Mouse (Mus musculus) hindbrain, postnatal 0 days (tissue): ENCODE data around the gene Tnfrsf8. TPM values are rescaled to one million over a fixed set of nuclear protein-coding genes. Genes with fewer than 3 reads are reported as not detected.

Experiments used
- ATAC-seq: fragments of 200-750 bp; cut with Nextera tagmentation; 2 replicates; pipeline ENCODE4 v1.8.0; 2017; ENCODE audit warnings: mild to moderate bottlenecking, moderate TSS enrichment, moderate library complexity
- DNase-seq: peaks from one replicate; pipeline ENCODE4 v3.0.0-alpha.2; 2015; ENCODE audit warnings: low spot score
- H3K27ac ChIP-seq: fragments of 300-500 bp; sonication (generic); 2 replicates; pipeline ENCODE4 v1.5.1; 2014; ENCODE audit warnings: mild to moderate bottlenecking
- H3K27me3 ChIP-seq: fragments of 300-500 bp; sonication (generic); 2 replicates; pipeline ENCODE4 v1.6.1; 2014; ENCODE audit warnings: low read length, mixed read lengths; ENCODE audit not compliant: insufficient read depth
- H3K36me3 ChIP-seq: fragments of 300-500 bp; sonication (generic); 2 replicates; pipeline ENCODE4 v1.6.1; 2014; ENCODE audit warnings: low read length, mixed read lengths; ENCODE audit not compliant: insufficient read depth
- H3K4me1 ChIP-seq: fragments of 300-500 bp; sonication (generic); 2 replicates; pipeline ENCODE4 v1.6.1; 2014; ENCODE audit warnings: antibody characterized with exemption, low read length, mixed read lengths; ENCODE audit not compliant: insufficient read depth
- H3K4me2 ChIP-seq: fragments of 300-500 bp; sonication (generic); 2 replicates; pipeline ENCODE4 v1.6.1; 2014; ENCODE audit warnings: low read depth, mild to moderate bottlenecking, low read length, moderate library complexity, mixed read lengths
- H3K4me3 ChIP-seq: fragments of 300-500 bp; sonication (generic); 2 replicates; pipeline ENCODE4 v1.5.1; 2014; ENCODE audit warnings: low read length
- H3K9ac ChIP-seq: fragments of 300-500 bp; sonication (generic); replicated peaks from 2 replicates; pipeline ENCODE4 v1.6.1; 2014; ENCODE audit warnings: mild to moderate bottlenecking, low read length, moderate library complexity, mixed read lengths
- H3K9me3 ChIP-seq: fragments of 300-500 bp; sonication (generic); 2 replicates; pipeline ENCODE4 v1.6.1; 2016; ENCODE audit warnings: low read length, mixed read lengths
- CTCF ChIP-seq: IDR thresholded peaks from 2 replicates; pipeline ENCODE4 v1.5.1; 2016; ENCODE audit warnings: antibody characterized with exemption, control low read depth, low read depth
- WGBS: fragments of 180-500 bp; shearing (Covaris S2); extraction: QIAGEN DNeasy Blood & Tissue Kit; methylation state at CpG from one replicate; pipeline ENCODE4 v1.1.7; 2014; 5-methylcytosine and 5-hydroxymethylcytosine counted together
- polyA plus RNA-seq: library from polyadenylated mRNA; unstranded; fragments of >200 nt; fragmentation: Nextera tagmentation; extraction: Ambion mirVana; gene quantifications from 2 replicates; pipeline ENCODE4 v1.2.1, GENCODE M21; 2015
- total RNA-seq: library from RNA; depleted of rRNA; stranded (reverse); fragments of >200 nt; gene quantifications from 2 replicates; pipeline ENCODE4 v1.2.3, GENCODE M21; 2014

Tnfrsf8 gene
- total and polyA plus RNA-seq, 2 experiments from 2014 or later = 1.0 to 1.8 TPM

- no peaks in the 10 kb centered on the region for H3K9me3 ChIP-seq
- H3K4me1 ChIP-seq = peaks cover 8% of the 10 kb centered on the region; the same call in 1 of the 2 replicates
- ATAC-seq = no peak; the same call in 1 of the 2 replicates
- TF ChIP-seq CTCF = no peak
- H3K4me3 ChIP-seq = peak overlapping the region; percentile 46
- peak overlapping the region; percentile 73 for H3K4me2 ChIP-seq
- WGBS = 91% methylated on average over 3 of the region's 3 CpGs
- no peak overlapping the region for H3K27ac ChIP-seq
- DNase-seq = no peak
- 0 out of 2 replicates have a peak, but pooled peaks cover 5% of the 10 kb centered on the region for H3K27me3 ChIP-seq
- no peak overlapping the region for H3K9ac ChIP-seq
- no peaks in the 10 kb centered on the region for H3K36me3 ChIP-seq
Measured at GRCm38 (mm10) chr4:145245581-145245980, 69.4 kb downstream of the Tnfrsf8 start.

GRCm38 (mm10) chr4:145244676-145245075, 70.3 kb downstream of the Tnfrsf8 start:
- Histone ChIP-seq H3K9me3 (no peaks in the 10 kb centered on the region), H3K9ac (no peak overlapping the region), H3K27ac (no peak overlapping the region), H3K4me1 (peaks cover 8% of the 10 kb centered on the region; the same call in 1 of the 2 replicates), H3K27me3 (0 out of 2 replicates have a peak, but pooled peaks cover 5% of the 10 kb centered on the region), H3K4me2 (no peak overlapping the region), H3K4me3 (no peak overlapping the region), H3K36me3 (no peaks in the 10 kb centered on the region)
- DNase-seq (no peak), ATAC-seq (no peak)
- WGBS = 84% methylated on average over 2 of the region's 2 CpGs
- TF ChIP-seq CTCF = no peak

GRCm38 (mm10) chr4:145242719-145243350, 72.1 kb downstream of the Tnfrsf8 start:
- TF ChIP-seq CTCF = no peak
- Histone ChIP-seq H3K9me3 (no peaks in the 10 kb centered on the region), H3K4me2 (no peak overlapping the region), H3K4me3 (no peak overlapping the region), H3K27me3 (0 out of 2 replicates have a peak, but pooled peaks cover 5% of the 10 kb centered on the region), H3K36me3 (no peaks in the 10 kb centered on the region), H3K4me1 (peaks cover 8% of the 10 kb centered on the region; the same call in 1 of the 2 replicates), H3K27ac (no peak overlapping the region), H3K9ac (no peak overlapping the region)
- ATAC-seq (no peak), DNase-seq (no peak)
- WGBS = 63% methylated on average over 1 of the region's 1 CpGs

GRCm38 (mm10) chr4:145240723-145241231, 74.2 kb downstream of the Tnfrsf8 start:
- WGBS = 79% methylated on average over 4 of the region's 4 CpGs

GRCm38 (mm10) chr4:145239049-145239830, 75.7 kb downstream of the Tnfrsf8 start:
- Histone ChIP-seq H3K9me3 (no peaks in the 10 kb centered on the region), H3K4me2 (no peak overlapping the region), H3K4me1 (no peaks in the 10 kb centered on the region), H3K4me3 (no peak overlapping the region), H3K36me3 (no peaks in the 10 kb centered on the region), H3K9ac (no peak overlapping the region), H3K27ac (no peak overlapping the region), H3K27me3 (no peaks in the 10 kb centered on the region)
- WGBS = 19% methylated on average over 4 of the region's 4 CpGs
- ATAC-seq (peak; percentile 88), DNase-seq (peak; percentile 79)
- no peak for TF ChIP-seq CTCF

More at GRCm38 (mm10) chr4:145240723-145241231, 74.2 kb downstream of the Tnfrsf8 start:
- Histone ChIP-seq H3K9ac (no peak overlapping the region), H3K36me3 (no peaks in the 10 kb centered on the region), H3K4me2 (no peak overlapping the region), H3K4me3 (no peak overlapping the region), H3K9me3 (no peaks in the 10 kb centered on the region), H3K4me1 (no peaks in the 10 kb centered on the region), H3K27me3 (no peaks in the 10 kb centered on the region), H3K27ac (no peak overlapping the region)
- DNase-seq (no peak), ATAC-seq (no peak)
- no peak for TF ChIP-seq CTCF

- Histone ChIP-seq H3K4me3 (no peak overlapping the region), H3K9me3 (no peaks in the 10 kb centered on the region), H3K4me1 (no peaks in the 10 kb centered on the region), H3K9ac (no peak overlapping the region), H3K36me3 (no peaks in the 10 kb centered on the region), H3K27me3 (no peaks in the 10 kb centered on the region), H3K27ac (no peak overlapping the region), H3K4me2 (no peak overlapping the region)
- TF ChIP-seq CTCF = no peak
- 88% methylated on average over 7 of the region's 7 CpGs for WGBS
- DNase-seq = no peak
- no peak for ATAC-seq
Measured at GRCm38 (mm10) chr4:145236027-145236426, 78.9 kb downstream of the Tnfrsf8 start.
